Mouse (Mus musculus): Measurements from ENCODE around the gene Sh2b3. TPM values are rescaled to one million over a fixed set of nuclear protein-coding genes. Genes with fewer than 3 reads are reported as not detected.
"Not testable (repeated sequence)": the region's sequence is repeated elsewhere in the genome, so short reads cannot be mapped to it uniquely, and the experiment has no call there.

Gene Sh2b3
- polyA plus RNA-seq, 1 experiment from 2014 or later, result 10.2 TPM

GRCm38 (mm10) chr5:121849478-121850349 lies 12.3 kb upstream of the Sh2b3 start:
- peaks cover 21% of the 10 kb centered on the region for H3K36me3 ChIP-seq (ENCODE audit: control insufficient read depth, insufficient read depth, low read length)
- peak overlapping the region; percentile 74 for H3K4me3 ChIP-seq (ENCODE audit: low read depth, low read length)
- WGBS, result 44% methylated on average over 20 of the region's 20 CpGs
- peak overlapping the region; percentile 92 for H3K9ac ChIP-seq (ENCODE audit: low read length)
- H3K4me1 ChIP-seq (ENCODE audit: control insufficient read depth, insufficient read depth, low read length), result peaks cover 17% of the 10 kb centered on the region
- DNase-seq (ENCODE audit: low spot score), result no peak
- no peaks in the 10 kb centered on the region for H3K9me3 ChIP-seq (ENCODE audit: control insufficient read depth, low read length)
- 0 out of 2 replicates have a peak, but pooled peaks cover 2% of the 10 kb centered on the region for H3K27me3 ChIP-seq (ENCODE audit: control insufficient read depth, insufficient read depth, low read length)
- no peak for ATAC-seq (ENCODE audit: insufficient number of reproducible peaks, low FRiP score, low TSS enrichment, low read depth)
- peak overlapping the region; percentile 74 for H3K4me2 ChIP-seq (ENCODE audit: low read depth, severe bottlenecking)
- no peak overlapping the region for H3K27ac ChIP-seq (replicated peaks; ENCODE audit: low read depth, low read length)

- peaks cover 17% of the 10 kb centered on the region for H3K4me1 ChIP-seq (ENCODE audit: control insufficient read depth, insufficient read depth, low read length)
- peak within 1 kb of the TSS; percentile 64 for H3K27ac ChIP-seq (replicated peaks; ENCODE audit: low read depth, low read length)
- H3K9me3 ChIP-seq (ENCODE audit: control insufficient read depth, low read length), result no peaks in the 10 kb centered on the region
- H3K36me3 ChIP-seq (ENCODE audit: control insufficient read depth, insufficient read depth, low read length), result peaks cover 17% of the 10 kb centered on the region
- ATAC-seq (ENCODE audit: insufficient number of reproducible peaks, low FRiP score, low TSS enrichment, low read depth) (peak; percentile 89), DNase-seq (ENCODE audit: low spot score) (peak; percentile 95)
- peak within 1 kb of the TSS; percentile 74 for H3K4me3 ChIP-seq (ENCODE audit: low read depth, low read length)
- 0% methylated on average over 41 of the region's 42 CpGs for WGBS
- peak within 1 kb of the TSS; percentile 92 for H3K9ac ChIP-seq (ENCODE audit: low read length)
- peaks cover 5% of the 10 kb centered on the region; the same call in 1 of the 2 replicates for H3K27me3 ChIP-seq (ENCODE audit: control insufficient read depth, insufficient read depth, low read length)
- H3K4me2 ChIP-seq (ENCODE audit: low read depth, severe bottlenecking), result peak within 1 kb of the TSS; percentile 74
Measured at GRCm38 (mm10) chr5:121848743-121849142, 11.3 kb upstream of the Sh2b3 start, which contains the start of gene Pheta1. Gene Pheta1 (plus strand): TSS chr5:121848984.

GRCm38 (mm10) chr5:121848035-121848519 lies 10.6 kb upstream of the Sh2b3 start:
- peak overlapping the region; percentile 64 for H3K27ac ChIP-seq (replicated peaks; ENCODE audit: low read depth, low read length)
- H3K27me3 ChIP-seq (ENCODE audit: control insufficient read depth, insufficient read depth, low read length), result peaks cover 11% of the 10 kb centered on the region
- H3K36me3 ChIP-seq (ENCODE audit: control insufficient read depth, insufficient read depth, low read length), result peaks cover 12% of the 10 kb centered on the region
- H3K4me1 ChIP-seq (ENCODE audit: control insufficient read depth, insufficient read depth, low read length), result peaks cover 17% of the 10 kb centered on the region
- H3K9me3 ChIP-seq (ENCODE audit: control insufficient read depth, low read length), result no peaks in the 10 kb centered on the region
- peak overlapping the region; percentile 59 for H3K9ac ChIP-seq (ENCODE audit: low read length)
- peak overlapping the region; percentile 74 for H3K4me2 ChIP-seq (ENCODE audit: low read depth, severe bottlenecking)
- under 1% methylated on average over 17 of the region's 17 CpGs for WGBS
- H3K4me3 ChIP-seq (ENCODE audit: low read depth, low read length), result peak overlapping the region; percentile 74
- DNase-seq (ENCODE audit: low spot score) (peak; percentile 69), ATAC-seq (ENCODE audit: insufficient number of reproducible peaks, low FRiP score, low TSS enrichment, low read depth) (peak; percentile 36; the same call in 1 of the 2 replicates)

GRCm38 (mm10) chr5:121847269-121847668 lies 9.8 kb upstream of the Sh2b3 start:
- not testable (repeated sequence) for H3K9ac ChIP-seq (ENCODE audit: low read length); H3K27ac ChIP-seq (replicated peaks; ENCODE audit: low read depth, low read length); H3K9me3 ChIP-seq (ENCODE audit: control insufficient read depth, low read length); H3K4me2 ChIP-seq (ENCODE audit: low read depth, severe bottlenecking); ATAC-seq (ENCODE audit: insufficient number of reproducible peaks, low FRiP score, low TSS enrichment, low read depth); H3K4me3 ChIP-seq (ENCODE audit: low read depth, low read length); DNase-seq (ENCODE audit: low spot score); H3K36me3 ChIP-seq (ENCODE audit: control insufficient read depth, insufficient read depth, low read length)
- H3K4me1 ChIP-seq (ENCODE audit: control insufficient read depth, insufficient read depth, low read length), result peaks cover 20% of the 10 kb centered on the region
- peaks cover 12% of the 10 kb centered on the region for H3K27me3 ChIP-seq (ENCODE audit: control insufficient read depth, insufficient read depth, low read length)
- 79% methylated on average over 3 of the region's 3 CpGs for WGBS

GRCm38 (mm10) chr5:121846322-121846721 lies 8.9 kb upstream of the Sh2b3 start:
- DNase-seq (ENCODE audit: low spot score) (no peak), ATAC-seq (ENCODE audit: insufficient number of reproducible peaks, low FRiP score, low TSS enrichment, low read depth) (no peak)
- Histone ChIP-seq H3K4me1 (ENCODE audit: control insufficient read depth, insufficient read depth, low read length) (peaks cover 20% of the 10 kb centered on the region), H3K4me3 (ENCODE audit: low read depth, low read length) (no peak overlapping the region), H3K36me3 (ENCODE audit: control insufficient read depth, insufficient read depth, low read length) (0 out of 2 replicates have a peak, but pooled peaks cover 3% of the 10 kb centered on the region), H3K9ac (ENCODE audit: low read length) (no peak overlapping the region), H3K27me3 (ENCODE audit: control insufficient read depth, insufficient read depth, low read length) (peaks cover 12% of the 10 kb centered on the region), H3K9me3 (ENCODE audit: control insufficient read depth, low read length) (no peaks in the 10 kb centered on the region), H3K4me2 (ENCODE audit: low read depth, severe bottlenecking) (no peak overlapping the region), H3K27ac (replicated peaks; ENCODE audit: low read depth, low read length) (no peak overlapping the region)
- 76% methylated on average over 11 of the region's 11 CpGs for WGBS

GRCm38 (mm10) chr5:121845361-121845760 lies 7.9 kb upstream of the Sh2b3 start:
- Histone ChIP-seq H3K36me3 (ENCODE audit: control insufficient read depth, insufficient read depth, low read length) (no peaks in the 10 kb centered on the region), H3K9ac (ENCODE audit: low read length) (no peak overlapping the region), H3K4me1 (ENCODE audit: control insufficient read depth, insufficient read depth, low read length) (peaks cover 14% of the 10 kb centered on the region), H3K9me3 (ENCODE audit: control insufficient read depth, low read length) (no peaks in the 10 kb centered on the region), H3K4me3 (ENCODE audit: low read depth, low read length) (no peak overlapping the region), H3K4me2 (ENCODE audit: low read depth, severe bottlenecking) (no peak overlapping the region), H3K27me3 (ENCODE audit: control insufficient read depth, insufficient read depth, low read length) (peaks cover 12% of the 10 kb centered on the region), H3K27ac (replicated peaks; ENCODE audit: low read depth, low read length) (no peak overlapping the region)
- ATAC-seq (ENCODE audit: insufficient number of reproducible peaks, low FRiP score, low TSS enrichment, low read depth), result no peak
- no peak for DNase-seq (ENCODE audit: low spot score)
- WGBS, result 34% methylated on average over 4 of the region's 4 CpGs

GRCm38 (mm10) chr5:121843138-121843905 lies 5.9 kb upstream of the Sh2b3 start:
- 0 out of 2 replicates have a peak, but pooled peaks cover 6% of the 10 kb centered on the region for H3K4me1 ChIP-seq (ENCODE audit: control insufficient read depth, insufficient read depth, low read length)
- H3K27me3 ChIP-seq (ENCODE audit: control insufficient read depth, insufficient read depth, low read length), result peaks cover 15% of the 10 kb centered on the region
- 16% methylated on average over 17 of the region's 17 CpGs for WGBS
- H3K27ac ChIP-seq (replicated peaks; ENCODE audit: low read depth, low read length), result no peak overlapping the region
- no peaks in the 10 kb centered on the region for H3K9me3 ChIP-seq (ENCODE audit: control insufficient read depth, low read length)
- H3K9ac ChIP-seq (ENCODE audit: low read length), result no peak overlapping the region; the same call in 1 of the 2 replicates
- peak overlapping the region; percentile 70 for H3K4me2 ChIP-seq (ENCODE audit: low read depth, severe bottlenecking)
- ATAC-seq (ENCODE audit: insufficient number of reproducible peaks, low FRiP score, low TSS enrichment, low read depth) (no peak), DNase-seq (ENCODE audit: low spot score) (no peak)
- no peak overlapping the region for H3K4me3 ChIP-seq (ENCODE audit: low read depth, low read length)
- no peaks in the 10 kb centered on the region for H3K36me3 ChIP-seq (ENCODE audit: control insufficient read depth, insufficient read depth, low read length)

GRCm38 (mm10) chr5:121842665-121843118 lies 5.2 kb upstream of the Sh2b3 start:
- WGBS, result 0% methylated on average over 33 of the region's 33 CpGs
- 0 out of 2 replicates have a peak, but pooled peaks have one; percentile 22 for ATAC-seq (ENCODE audit: insufficient number of reproducible peaks, low FRiP score, low TSS enrichment, low read depth)
- peak; percentile 86 for DNase-seq (ENCODE audit: low spot score)
- H3K4me3 ChIP-seq (ENCODE audit: low read depth, low read length), result peak overlapping the region; percentile 46
- no peaks in the 10 kb centered on the region for H3K9me3 ChIP-seq (ENCODE audit: control insufficient read depth, low read length)
- peaks cover 7% of the 10 kb centered on the region for H3K4me1 ChIP-seq (ENCODE audit: control insufficient read depth, insufficient read depth, low read length)
- no peak overlapping the region for H3K27ac ChIP-seq (replicated peaks; ENCODE audit: low read depth, low read length)
- peak overlapping the region; percentile 56 for H3K9ac ChIP-seq (ENCODE audit: low read length)
- H3K36me3 ChIP-seq (ENCODE audit: control insufficient read depth, insufficient read depth, low read length), result no peaks in the 10 kb centered on the region
- H3K27me3 ChIP-seq (ENCODE audit: control insufficient read depth, insufficient read depth, low read length), result peaks cover 16% of the 10 kb centered on the region
- H3K4me2 ChIP-seq (ENCODE audit: low read depth, severe bottlenecking), result peak overlapping the region; percentile 70
